10 mouse cellular contexts compared by ENCODE assay signal in genomic region chr19:33380386-33380785, GRCm38 (mm10). TPM values are rescaled to one million over a fixed set of nuclear protein-coding genes. Genes with fewer than 3 reads are reported as not detected.
DNase-seq lines count a peak whose midpoint lies in the region; ATAC-seq and TF ChIP-seq lines count a peak whose summit lies in the region.
"Had no signal": no experiment of that assay in that cellular context is flagged by ENCODE, and none has a peak within 500 bp of the region (broad histone marks: within the 10 kb centered on the region; RNA-seq: fewer than 3 reads in every experiment).

No protein-coding gene starts in this region.

- no peak overlapping the region for H3K27ac ChIP-seq in kidney, postnatal 0 days
- H3K27ac ChIP-seq in ES-E14 (ENCODE audit: insufficient read depth, low read depth, low read length, poor library complexity, severe bottlenecking): no peak overlapping the region
- H3K27ac ChIP-seq: embryonic facial prominence, embryonic 13.5 days; liver, embryonic 13.5 days had no signal

- no peaks in the 10 kb centered on the region for H3K9me3 ChIP-seq in kidney, postnatal 0 days (replicated peaks; ENCODE audit: low read length)
- no peaks in the 10 kb centered on the region for H3K9me3 ChIP-seq in ES-E14 (ENCODE audit: control insufficient read depth, insufficient read depth, low read depth, low read length)
- H3K9me3 ChIP-seq: embryonic facial prominence, embryonic 13.5 days; liver, embryonic 13.5 days had no signal

- in situ Hi-C loops in ES-E14 (cut with MboI; ENCODE audit: low sequenced_read_pairs in 2 of 2, unreplicated experiment in 2 of 2): no loop called here

- H3K9ac ChIP-seq in kidney, postnatal 0 days (ENCODE audit: low read depth, low read length): no peak overlapping the region
- no peak overlapping the region for H3K9ac ChIP-seq in ES-E14 (ENCODE audit: insufficient read depth, low read depth, low read length, poor library complexity, severe bottlenecking)
- H3K9ac ChIP-seq: embryonic facial prominence, embryonic 13.5 days; liver, embryonic 13.5 days had no signal

- WGBS in kidney, postnatal 0 days: 4% methylated on average over 3 of the region's 3 CpGs

- H3K36me3 ChIP-seq in kidney, postnatal 0 days (ENCODE audit: insufficient read depth, low read length): no peaks in the 10 kb centered on the region
- H3K36me3 ChIP-seq in ES-E14 (ENCODE audit: control insufficient read depth, insufficient read depth, low read length, poor library complexity, severe bottlenecking): no peaks in the 10 kb centered on the region
- H3K36me3 ChIP-seq: embryonic facial prominence, embryonic 13.5 days; liver, embryonic 13.5 days had no signal

- H3K4me2 ChIP-seq in kidney, postnatal 0 days (ENCODE audit: low read length): no peak overlapping the region
- H3K4me2 ChIP-seq: embryonic facial prominence, embryonic 13.5 days; liver, embryonic 13.5 days had no signal

- ATAC-seq in kidney, postnatal 0 days (replicated peaks; ENCODE audit: low FRiP score, low read depth): no peak
- ATAC-seq in megakaryocyte progenitor cell, adult 5-6 weeks (replicated peaks; ENCODE audit: poor library complexity): peak; percentile 73

- peak; percentile 78 for DNase-seq in kidney, postnatal 0 days (ENCODE audit: low spot score)
- no peak for DNase-seq in kidney, adult 11 months
- DNase-seq in ES-E14 (ENCODE audit: low read depth, low spot score): peak; percentile 22
- DNase-seq in embryo, embryonic 10 days (ENCODE audit: low spot score): peak; percentile 54
- no peak for DNase-seq in right cerebral cortex, postnatal 10 days (ENCODE audit: low spot score in 2 of 2)
- DNase-seq in T-cell, adult 2 months (ENCODE audit: low spot score): no peak
- DNase-seq in layer of hippocampus, adult 8-10 months (ENCODE audit: low spot score in 2 of 2): no peak
- DNase-seq: liver, embryonic 13.5 days had no signal

- H3K4me3 ChIP-seq in kidney, postnatal 0 days (replicated peaks; ENCODE audit: low read depth, low read length): no peak overlapping the region
- H3K4me3 ChIP-seq in ES-E14 (ENCODE audit: insufficient read depth in 1 of 2, low read depth in 1 of 2, low read length in 2 of 2, poor library complexity in 1 of 2, severe bottlenecking in 1 of 2): no peak overlapping the region
- H3K4me3 ChIP-seq: embryonic facial prominence, embryonic 13.5 days; liver, embryonic 13.5 days had no signal

- TF ChIP-seq CTCF in kidney, postnatal 0 days (IDR thresholded peaks at IDR 0.05; ENCODE audit: low read depth): peak; percentile 76

- no peaks in the 10 kb centered on the region for H3K4me1 ChIP-seq in kidney, postnatal 0 days (replicated peaks; ENCODE audit: insufficient read depth, low read length)
- H3K4me1 ChIP-seq in ES-E14 (ENCODE audit: control insufficient read depth in 2 of 2, insufficient read depth in 2 of 2, low read length in 2 of 2, poor library complexity in 1 of 2): no peaks in the 10 kb centered on the region
- H3K4me1 ChIP-seq: embryonic facial prominence, embryonic 13.5 days; liver, embryonic 13.5 days had no signal

- H3K27me3 ChIP-seq in kidney, postnatal 0 days (ENCODE audit: insufficient read depth, low read length): no peaks in the 10 kb centered on the region
- H3K27me3 ChIP-seq: embryonic facial prominence, embryonic 13.5 days; liver, embryonic 13.5 days had no signal

TF ChIP-seq in ES-E14, 5 proteins besides CTCF, POLR2A, EP300 and RAD21:
- TF ChIP-seq MAFK (IDR thresholded peaks at IDR 0.05; ENCODE audit: insufficient read depth, low read depth, low read length): no peak
- TF ChIP-seq ZC3H11A (IDR thresholded peaks at IDR 0.05; ENCODE audit: borderline replicate concordance, low read depth, low read length): peak; percentile 44; the same call in 1 of the 2 replicates

RNA-seq across cellular contexts. Expression of gene Rnls, which starts 11.7 kb away (rescaled TPM):
- polyA plus RNA-seq in kidney, postnatal 0 days (2015; fragmentation: Nextera tagmentation; extraction: Ambion mirVana): 9.7 and 10.0 TPM in 2 replicates
- 0.74 and 0.80 TPM in 2 replicates for total RNA-seq in ES-E14 (2012; rRNA removed)
- 2.1 and 4.1 TPM in 2 replicates for total RNA-seq in megakaryocyte progenitor cell, adult 5-6 weeks (2015)
- 0.47 and 1.7 TPM in 2 replicates for total RNA-seq in megakaryocyte progenitor cell, adult 5-6 weeks (2017)
- total RNA-seq in layer of hippocampus, adult 8-10 months (2022): 1 to 10 TPM; 1.5 to 2.1 (median 1.8) TPM

Comparison
In these comparisons a context has a peak if more than half of its experiments do, and no peak if none do; other contexts are left out.
1. DNase-seq: peak in kidney, postnatal 0 days (single experiment), ES-E14 (single experiment) and embryo, embryonic 10 days (single experiment); none in kidney, adult 11 months (single experiment), right cerebral cortex, postnatal 10 days (0 of 2), T-cell, adult 2 months (single experiment) and layer of hippocampus, adult 8-10 months (0 of 2).